Mouse (Mus musculus) heart, postnatal 36 days (tissue): ENCODE measurements around the gene Atg13. TPM values are rescaled to one million over a fixed set of nuclear protein-coding genes. Genes with fewer than 3 reads are reported as not detected.

ENCODE experiments used
- DNase-seq, 2 experiments: peaks; one replicate each; pipeline ENCODE4 v3.0.0; 2021 to 2022
- intact Hi-C: fragments of 180-260 bp; cut with DNase I; formaldehyde crosslinking; loops from one replicate; pipeline ENCODE4 v1.15.1; 2025
- total RNA-seq, 2 experiments: library from RNA; stranded (reverse); gene quantifications; 2 replicates each; pipeline ENCODE4 v1.2.3; 2021

Atg13 gene
- total RNA-seq, 2 experiments from 2014 or later = 49.4 to 54.1 TPM

GRCm38 (mm10) chr2:91695436-91696224 is 14.7 kb downstream of the Atg13 start:
- peak in 1 of 2 experiments; percentile 34 for DNase-seq
- intact Hi-C loops = no loop called here

- intact Hi-C loops = no loop called here
- peak; percentile 52 to 58 for DNase-seq
These were observed 20.9 kb downstream of the Atg13 start for GRCm38 (mm10) chr2:91689452-91689851.

- DNase-seq = no peak
- intact Hi-C loops = no loop called here
These were observed 26.5 kb downstream of the Atg13 start for GRCm38 (mm10) chr2:91683919-91684318.

- intact Hi-C loops = no loop called here
- DNase-seq = no peak
These were observed 27.5 kb downstream of the Atg13 start for GRCm38 (mm10) chr2:91682850-91683249.

- DNase-seq = no peak
- intact Hi-C loops = no loop called here
These were observed 33.4 kb downstream of the Atg13 start for GRCm38 (mm10) chr2:91676961-91677360.

GRCm38 (mm10) chr2:91676420-91676819 is 34.0 kb downstream of the Atg13 start:
- no peak for DNase-seq
- intact Hi-C loops = no loop called here

- intact Hi-C loops = no loop called here
- DNase-seq = no peak
These were observed 35.5 kb downstream of the Atg13 start for GRCm38 (mm10) chr2:91674895-91675294.

GRCm38 (mm10) chr2:91673587-91673986 is 36.8 kb downstream of the Atg13 start:
- peak in 1 of 2 experiments; percentile 21 for DNase-seq
- intact Hi-C loops = no loop called here

GRCm38 (mm10) chr2:91670038-91670437 is 40.3 kb downstream of the Atg13 start:
- intact Hi-C loops = no loop called here

GRCm38 (mm10) chr2:91669326-91669725 is 41.0 kb downstream of the Atg13 start:
- intact Hi-C loops = no loop called here
- no peak for DNase-seq

More at GRCm38 (mm10) chr2:91670038-91670437, 40.3 kb downstream of the Atg13 start:
- DNase-seq = no peak

GRCm38 (mm10) chr2:91667747-91668146 is 42.6 kb downstream of the Atg13 start:
- DNase-seq = no peak

GRCm38 (mm10) chr2:91666386-91666910 is 43.9 kb downstream of the Atg13 start:
- intact Hi-C loops = no loop called here
- no peak for DNase-seq

More at GRCm38 (mm10) chr2:91667747-91668146, 42.6 kb downstream of the Atg13 start:
- intact Hi-C loops = no loop called here

- intact Hi-C loops = no loop called here
- no peak for DNase-seq
These were observed 45.6 kb downstream of the Atg13 start for GRCm38 (mm10) chr2:91664780-91665179.

- intact Hi-C loops = no loop called here
- DNase-seq = no peak
These were observed 49.4 kb downstream of the Atg13 start for GRCm38 (mm10) chr2:91660981-91661380.

GRCm38 (mm10) chr2:91659657-91660056 is 50.7 kb downstream of the Atg13 start:
- intact Hi-C loops = no loop called here
- no peak for DNase-seq

GRCm38 (mm10) chr2:91656774-91657173 is 53.6 kb downstream of the Atg13 start:
- DNase-seq = no peak
- intact Hi-C loops = no loop called here

GRCm38 (mm10) chr2:91655827-91656226 is 54.5 kb downstream of the Atg13 start:
- DNase-seq = no peak
- intact Hi-C loops = no loop called here

GRCm38 (mm10) chr2:91655388-91655787 is 55.0 kb downstream of the Atg13 start:
- intact Hi-C loops = no loop called here
- no peak for DNase-seq

GRCm38 (mm10) chr2:91652863-91653262 is 57.5 kb downstream of the Atg13 start:
- no peak for DNase-seq
- intact Hi-C loops = no loop called here

GRCm38 (mm10) chr2:91651458-91652258 is 58.7 kb downstream of the Atg13 start:
- intact Hi-C loops = loop anchor here (2.0 kb wide), 1 partner anchor 59 kb away; the partner anchor contains the start of genes Atg13 and Harbi1
- DNase-seq = no peak

GRCm38 (mm10) chr2:91650360-91650995 is 59.9 kb downstream of the Atg13 start:
- intact Hi-C loops = loop anchor here (2.0 kb wide), 1 partner anchor 60 kb away; the partner anchor contains the start of genes Atg13 and Harbi1
- DNase-seq = no peak
